Mouse (Mus musculus) heart, embryonic 14.5 days (tissue): ENCODE measurements around the gene Usp42. TPM values are rescaled to one million over a fixed set of nuclear protein-coding genes. Genes with fewer than 3 reads are reported as not detected.

ENCODE experiments used
- ATAC-seq: fragments of 200-750 bp; cut with Nextera tagmentation; 2 replicates; pipeline ENCODE4 v1.8.0; 2017; ENCODE audit warnings: low read depth, moderate TSS enrichment; ENCODE audit not compliant: insufficient number of reproducible peaks, insufficient read depth, low FRiP score
- H3K27ac ChIP-seq, 2 experiments: fragments of 200-500 bp in 1 of 2; fragments of 300-500 bp in 1 of 2; sonication (generic) in 1 of 2; replicated peaks in 1 of 2; 2 replicates each; pipeline ENCODE4 v1.5.1; 2012 to 2014; ENCODE audit warnings: low read depth in 2 of 2, low read length in 2 of 2, control low read depth in 1 of 2, mild to moderate bottlenecking in 1 of 2, mixed read lengths in 1 of 2; ENCODE audit not compliant: control insufficient read depth in 1 of 2, insufficient read depth in 1 of 2
- H3K27me3 ChIP-seq: fragments of 300-500 bp; sonication (generic); 2 replicates; pipeline ENCODE4 v1.6.1; 2014; ENCODE audit warnings: mild to moderate bottlenecking, low read length, control low read depth; ENCODE audit not compliant: control insufficient read depth, insufficient read depth
- H3K36me3 ChIP-seq: fragments of 300-500 bp; sonication (generic); 2 replicates; pipeline ENCODE4 v1.6.1; 2014; ENCODE audit warnings: mild to moderate bottlenecking, control low read depth, low read length, mixed read lengths; ENCODE audit not compliant: control insufficient read depth, insufficient read depth
- H3K4me1 ChIP-seq, 2 experiments: fragments of 200-500 bp in 1 of 2; fragments of 300-500 bp in 1 of 2; sonication (generic) in 1 of 2; 2 replicates each; pipeline ENCODE4 v1.6.1; 2012 to 2014; ENCODE audit warnings: low read length in 2 of 2, control low read depth in 1 of 2, mixed read lengths in 1 of 2; ENCODE audit not compliant: control insufficient read depth in 2 of 2, insufficient read depth in 2 of 2
- H3K4me2 ChIP-seq: fragments of 300-500 bp; sonication (generic); 2 replicates; pipeline ENCODE4 v1.6.1; 2014; ENCODE audit warnings: mild to moderate bottlenecking, low read length
- H3K4me3 ChIP-seq, 2 experiments: fragments of 200-500 bp in 1 of 2; fragments of 300-500 bp in 1 of 2; sonication (generic) in 1 of 2; 2 replicates each; pipeline ENCODE4 v1.5.1; 2012 to 2014; ENCODE audit warnings: low read length in 2 of 2, mild to moderate bottlenecking in 2 of 2, control low read depth in 1 of 2, low read depth in 1 of 2, moderate library complexity in 1 of 2; ENCODE audit not compliant: control insufficient read depth in 1 of 2, insufficient read depth in 1 of 2
- H3K9ac ChIP-seq: fragments of 300-500 bp; sonication (generic); 2 replicates; pipeline ENCODE4 v1.6.1; 2014; ENCODE audit warnings: mild to moderate bottlenecking, low read length
- H3K9me3 ChIP-seq: fragments of 300-500 bp; sonication (generic); 2 replicates; pipeline ENCODE4 v1.6.1; 2016; ENCODE audit warnings: low read length, control low read depth; ENCODE audit not compliant: control insufficient read depth
- WGBS: fragments of 180-500 bp; shearing (Covaris S2); extraction: QIAGEN DNeasy Blood & Tissue Kit; methylation state at CpG from one replicate; pipeline ENCODE4 v1.1.7; 2014; 5-methylcytosine and 5-hydroxymethylcytosine counted together
- polyA plus RNA-seq: library from polyadenylated mRNA; unstranded; fragments of >200 nt; fragmentation: Nextera tagmentation; extraction: Ambion mirVana; gene quantifications from 2 replicates; pipeline ENCODE4 v1.2.1, GENCODE M21; 2014

Gene Usp42
- polyA plus RNA-seq, 1 experiment from 2014 or later, result 12.8 TPM

DNA sequence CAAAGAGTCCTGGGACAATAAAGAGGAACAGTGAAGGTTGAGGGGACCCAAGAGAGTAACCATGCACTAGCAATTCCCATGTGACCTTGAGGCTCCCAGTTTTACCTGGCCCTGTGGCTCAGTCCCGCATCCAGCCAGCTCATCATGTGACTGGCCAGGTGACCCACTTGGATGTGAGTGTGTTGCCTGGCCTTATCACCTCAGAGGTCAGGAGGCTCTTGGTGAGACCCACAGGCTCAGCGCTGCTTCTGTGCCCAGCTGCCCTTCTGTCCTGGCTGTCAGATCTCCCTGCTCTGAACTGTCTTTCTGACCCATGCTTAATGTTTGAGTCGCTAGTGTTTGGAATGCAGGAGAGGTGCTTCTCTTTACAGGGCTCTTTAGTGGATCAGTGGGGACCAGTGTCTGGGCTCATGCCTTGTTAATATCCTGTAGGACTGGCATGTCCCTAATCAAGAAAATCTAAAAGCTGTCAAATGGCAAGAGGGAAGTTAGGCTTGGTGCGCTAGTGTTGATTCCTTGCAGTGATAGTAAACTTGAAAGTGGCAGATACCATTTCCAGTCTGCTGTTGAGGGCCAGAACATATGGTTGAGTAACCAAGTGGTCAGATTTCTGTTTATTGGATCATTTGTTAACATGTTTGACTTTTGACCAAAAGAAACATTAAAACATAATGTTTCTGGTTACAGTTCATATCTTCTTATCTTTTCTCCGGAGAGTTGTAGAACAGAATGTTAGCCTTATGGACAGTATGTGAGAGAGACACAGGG is 55.7 kb downstream of the Usp42 start:
- Histone ChIP-seq H3K27ac (peak overlapping the region in 1 of 2 experiments; percentile 25; a peak in 1 of 4 replicates), H3K36me3 (peaks cover 3% of the 10 kb centered on the region; the same call in 1 of the 2 replicates), H3K4me1 (peaks cover 18 to 43% of the 10 kb centered on the region in 2 experiments), H3K4me2 (no peak overlapping the region), H3K27me3 (no peaks in the 10 kb centered on the region), H3K4me3 (no peak overlapping the region), H3K9ac (peak overlapping the region; percentile 35; the same call in 1 of the 2 replicates), H3K9me3 (no peaks in the 10 kb centered on the region)
- 40% methylated on average over 5 of the region's 5 CpGs for WGBS
- no peak for ATAC-seq

DNA sequence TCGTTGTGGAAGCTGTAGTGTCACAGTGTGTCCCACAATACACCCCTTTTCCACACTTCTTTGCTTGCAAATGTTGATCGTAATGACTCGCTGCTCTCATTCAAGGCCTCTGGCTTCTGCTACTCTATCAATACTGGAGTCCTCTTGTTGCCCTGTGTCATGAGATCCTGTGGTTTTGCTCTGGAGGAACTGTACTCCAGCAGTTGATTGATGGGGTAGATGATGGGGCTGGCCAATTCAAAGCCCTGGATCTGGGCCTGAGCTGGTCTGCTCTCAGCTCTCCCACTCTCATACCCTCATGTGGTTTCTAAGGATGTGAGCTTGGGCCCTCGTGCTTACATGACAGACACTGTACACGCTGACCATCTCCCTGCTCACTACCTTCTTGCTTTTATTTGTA is 57.5 kb downstream of the Usp42 start:
- Histone ChIP-seq H3K9me3 (no peaks in the 10 kb centered on the region), H3K36me3 (peaks cover 3% of the 10 kb centered on the region; the same call in 1 of the 2 replicates), H3K4me1 (peaks cover 21 to 59% of the 10 kb centered on the region in 2 experiments), H3K4me3 (no peak overlapping the region), H3K9ac (no peak overlapping the region), H3K4me2 (no peak overlapping the region), H3K27me3 (no peaks in the 10 kb centered on the region), H3K27ac (no peak overlapping the region)
- WGBS, result 76% methylated on average over 5 of the region's 5 CpGs
- ATAC-seq, result no peak

DNA sequence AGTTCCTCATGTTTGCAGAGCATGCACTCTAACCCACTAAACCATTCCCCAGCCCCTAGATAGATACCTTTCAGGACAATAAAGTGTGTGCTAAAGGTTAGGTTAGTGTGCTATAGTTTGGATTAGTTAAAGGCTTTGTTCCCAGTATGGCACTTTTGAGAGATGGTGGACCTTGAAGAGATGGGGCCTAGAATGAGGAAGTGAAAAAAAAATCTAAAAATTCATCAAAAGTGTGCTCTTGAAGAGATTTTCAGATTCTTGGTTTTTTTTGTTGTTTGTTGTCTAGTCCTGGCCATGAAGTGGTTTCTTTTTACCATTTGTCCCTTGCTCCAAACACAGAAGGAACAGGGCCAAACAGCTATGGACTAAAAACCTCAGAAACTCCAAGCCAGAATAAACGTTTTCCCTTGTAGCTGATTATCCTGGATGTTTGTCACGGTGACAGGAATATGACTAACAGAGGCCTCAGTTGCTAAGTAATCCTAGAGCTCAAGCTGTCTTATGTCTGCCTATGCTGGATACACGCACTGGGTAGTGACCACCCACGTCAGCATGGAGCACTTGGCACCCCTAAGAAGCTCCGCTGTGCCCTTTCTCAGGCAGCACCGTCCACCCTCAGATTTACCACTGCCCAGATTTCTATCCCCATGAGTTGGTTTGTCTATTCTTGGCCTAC is 61.2 kb downstream of the Usp42 start:
- WGBS, result 76% methylated on average over 6 of the region's 6 CpGs
- Histone ChIP-seq H3K4me2 (no peak overlapping the region), H3K27ac (no peak overlapping the region), H3K9ac (no peak overlapping the region), H3K27me3 (no peaks in the 10 kb centered on the region), H3K36me3 (peaks cover 3% of the 10 kb centered on the region; the same call in 1 of the 2 replicates), H3K9me3 (no peaks in the 10 kb centered on the region), H3K4me1 (peaks cover 11 to 32% of the 10 kb centered on the region in 2 experiments), H3K4me3 (no peak overlapping the region)
- ATAC-seq, result no peak

DNA sequence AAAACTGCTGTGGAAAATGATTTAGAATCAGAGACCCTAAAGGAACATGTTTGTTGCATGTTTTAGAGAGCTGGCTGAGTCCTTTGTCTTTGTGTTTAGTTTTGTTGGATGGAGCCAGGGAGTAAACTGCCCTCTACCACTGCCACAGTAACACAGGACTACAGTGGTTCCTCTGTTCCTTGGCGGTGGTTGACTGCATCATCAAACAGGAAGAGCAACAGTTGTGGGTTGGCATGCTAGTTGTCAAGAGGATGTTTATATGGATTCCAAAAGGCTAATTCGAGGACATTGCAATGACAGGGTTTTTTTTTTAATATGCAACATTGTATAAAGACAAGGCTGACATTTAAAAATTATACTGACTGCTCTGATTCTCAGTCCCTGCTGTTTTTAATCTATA is 62.2 kb downstream of the Usp42 start:
- no peak for ATAC-seq

DNA sequence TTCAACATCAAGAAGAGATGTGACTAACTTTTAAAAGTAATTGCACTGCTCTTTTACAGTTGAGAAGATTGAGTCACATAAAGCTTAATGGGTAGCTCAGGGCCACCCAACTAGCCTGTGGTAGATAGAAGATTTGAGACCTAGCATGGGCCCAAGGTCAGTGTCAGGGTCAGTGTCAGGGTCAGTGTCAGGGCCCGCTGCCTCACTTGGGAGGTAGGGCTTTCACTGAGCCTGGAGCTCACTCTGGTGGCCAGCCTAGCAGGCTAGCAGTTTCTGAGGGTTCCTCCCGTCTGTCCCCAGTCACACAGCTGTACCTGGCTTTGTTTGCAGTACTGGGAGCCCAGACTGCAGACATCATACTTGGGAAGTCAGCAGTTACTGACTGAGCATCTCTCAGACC is 62.7 kb downstream of the Usp42 start:
- Histone ChIP-seq H3K4me1 (peaks cover 10 to 39% of the 10 kb centered on the region in 2 experiments), H3K9me3 (no peaks in the 10 kb centered on the region), H3K4me2 (no peak overlapping the region), H3K9ac (peak overlapping the region; percentile 45; the same call in 1 of the 2 replicates), H3K27me3 (no peaks in the 10 kb centered on the region), H3K36me3 (peaks cover 3% of the 10 kb centered on the region; the same call in 1 of the 2 replicates), H3K4me3 (no peak overlapping the region), H3K27ac (peak overlapping the region; percentile 83 to 84)
- 45% methylated on average over 2 of the region's 2 CpGs for WGBS
- ATAC-seq, result no peak; the same call in 1 of the 2 replicates

More for the DNA sequence above, 62.2 kb downstream of the Usp42 start:
- no peak overlapping the region for H3K4me2 ChIP-seq
- no peak overlapping the region for H3K4me3 ChIP-seq
- 54% methylated on average over 2 of the region's 2 CpGs for WGBS
- peaks cover 3% of the 10 kb centered on the region; the same call in 1 of the 2 replicates for H3K36me3 ChIP-seq
- no peaks in the 10 kb centered on the region for H3K27me3 ChIP-seq
- H3K9ac ChIP-seq, result peak overlapping the region; percentile 45; the same call in 1 of the 2 replicates
- no peaks in the 10 kb centered on the region for H3K9me3 ChIP-seq
- H3K27ac ChIP-seq, result peak overlapping the region; percentile 83 to 84
- H3K4me1 ChIP-seq, result peaks cover 10 to 38% of the 10 kb centered on the region in 2 experiments

DNA sequence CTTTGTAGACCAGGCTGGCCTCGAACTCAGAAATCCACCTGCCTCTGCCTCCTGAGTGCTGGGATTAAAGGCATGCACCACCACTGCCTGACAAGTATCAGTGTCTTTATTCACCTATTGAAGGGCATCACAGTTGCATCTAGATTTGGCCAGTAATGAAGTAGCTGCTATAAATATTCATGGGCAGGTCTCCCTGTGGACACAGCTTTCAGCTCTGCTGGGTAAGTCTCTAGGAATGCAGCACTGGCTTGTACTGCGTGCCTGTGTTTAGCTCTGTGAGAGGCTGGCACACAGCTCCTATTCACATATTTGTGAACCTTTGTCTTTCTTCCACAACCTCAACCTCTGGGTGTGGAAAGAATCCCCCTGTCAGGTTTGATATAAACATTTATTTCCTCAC is 63.2 kb downstream of the Usp42 start:
- 39% methylated on average over 2 of the region's 2 CpGs for WGBS

DNA sequence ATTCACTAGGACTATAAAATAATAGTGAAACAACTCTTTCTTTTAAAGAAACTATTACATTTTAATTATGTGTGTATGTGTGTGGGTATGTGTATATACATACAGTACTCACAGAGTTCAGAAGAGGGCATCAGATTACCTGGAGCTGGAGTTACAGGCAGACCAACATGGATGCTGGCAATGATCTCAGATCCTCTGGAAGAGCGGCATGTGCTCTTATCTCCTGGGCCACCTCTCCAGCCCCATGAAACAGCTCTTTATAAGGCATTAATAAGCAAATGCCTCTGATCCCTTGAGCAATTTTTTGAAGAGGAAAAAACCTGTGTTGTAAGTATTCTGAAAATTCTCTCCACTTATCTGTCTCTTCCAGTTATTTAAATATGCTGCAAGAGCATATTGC is 66.1 kb downstream of the Usp42 start:
- Histone ChIP-seq H3K36me3 (no peaks in the 10 kb centered on the region), H3K27ac (no peak overlapping the region), H3K9ac (no peak overlapping the region), H3K27me3 (no peaks in the 10 kb centered on the region), H3K4me2 (no peak overlapping the region), H3K9me3 (no peaks in the 10 kb centered on the region), H3K4me3 (no peak overlapping the region), H3K4me1 (peaks cover 19 to 47% of the 10 kb centered on the region in 2 experiments)
- 57% methylated on average over 1 of the region's 1 CpGs for WGBS
- no peak for ATAC-seq

More for the DNA sequence above, 63.2 kb downstream of the Usp42 start:
- H3K4me2 ChIP-seq, result no peak overlapping the region
- no peaks in the 10 kb centered on the region for H3K9me3 ChIP-seq
- no peak overlapping the region for H3K9ac ChIP-seq
- H3K27ac ChIP-seq, result peak overlapping the region; percentile 67 to 84; a peak in 3 of 4 replicates
- no peaks in the 10 kb centered on the region for H3K27me3 ChIP-seq
- no peak overlapping the region for H3K4me3 ChIP-seq
- ATAC-seq, result peak; percentile 80
- H3K4me1 ChIP-seq, result peaks cover 10 to 38% of the 10 kb centered on the region in 2 experiments
- H3K36me3 ChIP-seq, result peaks cover 3% of the 10 kb centered on the region; the same call in 1 of the 2 replicates
